In the genomic region with DNA sequence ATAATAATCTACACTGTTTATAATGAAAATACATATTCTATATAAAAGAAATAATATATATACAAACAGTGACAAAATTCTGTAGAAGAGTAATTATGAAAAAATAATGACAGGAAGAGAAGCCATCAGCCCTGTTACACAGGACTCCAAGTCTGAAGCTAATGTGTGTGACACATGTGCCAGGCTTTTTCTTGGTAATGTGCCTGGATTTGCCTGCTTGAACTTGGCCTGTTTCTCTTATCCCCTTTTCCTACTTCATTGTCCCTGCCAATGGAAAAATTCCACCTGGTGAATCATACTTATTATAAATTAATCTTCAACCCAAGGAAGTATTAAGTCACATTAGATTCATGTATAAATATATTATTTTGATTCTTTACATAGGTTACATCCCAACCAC, we compare ENCODE assay signal across 14 mouse cellular contexts.
"Had no signal": no experiment of that assay in that cellular context is flagged by ENCODE, and none has a peak within 500 bp of the region (broad histone marks: within the 10 kb centered on the region; RNA-seq: fewer than 3 reads in every experiment).

No protein-coding gene starts in this region.

- H3K4me3 ChIP-seq: limb, embryonic 15.5 days; liver, embryonic 12.5 days; megakaryocyte, embryonic 14.5 days; midbrain, embryonic 12.5 days had no signal

- ATAC-seq: liver, embryonic 12.5 days; midbrain, embryonic 16.5 days had no signal

- H3K36me3 ChIP-seq: limb, embryonic 15.5 days; liver, embryonic 12.5 days; midbrain, embryonic 12.5 days had no signal

- H3K9ac ChIP-seq: limb, embryonic 15.5 days; liver, embryonic 12.5 days; lung, embryonic 14.5 days; midbrain, embryonic 12.5 days had no signal

- DNase-seq: kidney, adult 9 months; kidney, postnatal 36 days; lung, embryonic 14.5 days; lung, postnatal 10 days; lung, postnatal 4 days; right cerebral cortex, adult 18-20 months; right cerebral cortex, postnatal 25 days; thymus, postnatal 4 days had no signal

- H3K9me3 ChIP-seq: limb, embryonic 15.5 days; liver, embryonic 12.5 days; midbrain, embryonic 12.5 days had no signal

- H3K4me1 ChIP-seq: limb, embryonic 15.5 days; liver, embryonic 12.5 days; megakaryocyte, embryonic 14.5 days; midbrain, embryonic 12.5 days had no signal

- H3K4me2 ChIP-seq: limb, embryonic 15.5 days; liver, embryonic 12.5 days; lung, embryonic 14.5 days; midbrain, embryonic 12.5 days had no signal

- H3K27me3 ChIP-seq: limb, embryonic 15.5 days; liver, embryonic 12.5 days; megakaryocyte, embryonic 14.5 days; midbrain, embryonic 12.5 days had no signal

- H3K27ac ChIP-seq: kidney, postnatal 0 days; limb, embryonic 15.5 days; liver, embryonic 12.5 days; midbrain, embryonic 12.5 days had no signal
